Mouse (Mus musculus) cerebellum, adult 9-11 months (tissue): Measurements from ENCODE around the gene Fpr-rs4.
"Not testable (repeated sequence)": the region's sequence is repeated elsewhere in the genome, so short reads cannot be mapped to it uniquely, and the experiment has no call there.

Experiments used
- DNase-seq: peaks from one replicate; pipeline ENCODE4 v3.0.0; 2022

The Fpr-rs4 gene

DNA sequence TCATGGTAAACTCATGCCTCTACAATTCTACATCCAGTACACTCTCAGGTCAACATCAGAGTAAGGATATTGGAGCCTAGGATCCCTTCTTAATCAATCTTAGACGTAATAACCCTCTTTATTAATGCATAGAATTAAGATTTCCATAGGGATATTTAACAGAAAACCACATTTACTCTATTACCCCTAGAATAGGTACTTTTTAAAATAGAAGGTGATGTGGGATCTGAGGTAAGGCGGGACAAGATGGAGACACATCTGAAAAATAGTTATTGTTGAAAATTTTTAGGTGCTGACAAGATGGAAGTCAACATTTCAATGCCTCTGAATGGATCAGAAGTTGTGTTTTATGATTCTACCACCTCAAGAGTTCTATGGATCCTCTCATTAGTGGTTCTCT, at the start of gene Fpr-rs4:
Fpr-rs4 (plus strand) TSS at position 301 of the 400 bp plus-strand sequence.
- no peak for DNase-seq

DNA sequence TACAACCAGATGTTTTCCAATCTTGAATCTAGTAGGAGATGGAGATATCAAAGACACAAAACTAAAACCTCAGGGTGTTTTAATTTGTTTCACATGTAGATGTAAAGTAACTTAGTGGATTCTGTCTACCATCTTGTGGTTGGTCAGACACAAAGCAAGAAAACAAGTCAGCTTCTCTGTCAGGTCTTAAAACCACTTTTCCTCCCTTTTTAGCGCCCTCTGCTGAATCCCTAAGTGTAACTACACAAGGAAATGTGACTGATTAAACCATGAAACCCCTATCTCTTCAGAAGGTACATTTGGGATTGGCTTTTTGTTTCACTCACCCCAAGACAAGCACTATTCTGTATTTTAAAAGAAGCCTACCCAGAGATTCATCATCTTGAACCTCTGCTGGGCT, 48.1 kb upstream of the Fpr-rs4 start:
- DNase-seq = no peak

DNA sequence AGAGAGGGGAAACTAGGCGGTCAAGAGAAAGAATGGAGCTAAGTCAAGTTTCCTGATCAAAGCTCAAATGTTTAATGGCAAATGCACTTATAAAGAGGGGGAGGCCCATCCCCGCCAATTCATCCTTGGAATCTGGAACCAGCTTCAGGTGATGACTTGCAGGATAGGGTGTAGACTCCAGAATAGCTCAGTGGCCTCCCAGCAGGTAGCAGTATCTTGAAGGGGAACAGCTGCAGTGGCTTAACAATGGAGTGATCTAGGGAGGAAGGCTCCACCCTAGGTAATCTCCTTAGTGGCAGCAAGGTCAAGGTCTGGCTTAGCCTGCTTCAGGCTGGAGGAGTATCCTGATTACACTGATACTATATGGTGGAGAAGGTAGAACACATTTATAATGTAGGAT, 40.3 kb upstream of the Fpr-rs4 start:
- DNase-seq = not testable (repeated sequence)

DNA sequence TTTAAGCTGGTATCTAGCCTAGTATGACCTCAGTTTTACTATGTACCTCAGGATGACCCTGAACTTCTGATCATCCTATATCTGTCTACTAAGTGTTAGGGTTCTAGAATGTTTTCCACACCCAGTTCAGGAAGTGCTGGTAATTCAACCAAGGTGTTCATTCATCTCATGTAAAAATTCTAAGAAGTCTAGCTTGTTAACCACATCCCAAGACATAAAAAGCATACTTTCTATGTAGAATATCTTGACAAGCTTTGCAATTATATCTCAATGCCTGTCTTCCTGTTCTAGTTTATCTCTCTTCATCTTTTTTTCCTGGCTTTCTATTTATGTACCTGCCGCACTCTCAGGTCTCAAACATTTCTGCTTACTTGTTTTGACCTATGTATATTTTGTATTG, 16.8 kb upstream of the Fpr-rs4 start:
- DNase-seq = no peak

DNA sequence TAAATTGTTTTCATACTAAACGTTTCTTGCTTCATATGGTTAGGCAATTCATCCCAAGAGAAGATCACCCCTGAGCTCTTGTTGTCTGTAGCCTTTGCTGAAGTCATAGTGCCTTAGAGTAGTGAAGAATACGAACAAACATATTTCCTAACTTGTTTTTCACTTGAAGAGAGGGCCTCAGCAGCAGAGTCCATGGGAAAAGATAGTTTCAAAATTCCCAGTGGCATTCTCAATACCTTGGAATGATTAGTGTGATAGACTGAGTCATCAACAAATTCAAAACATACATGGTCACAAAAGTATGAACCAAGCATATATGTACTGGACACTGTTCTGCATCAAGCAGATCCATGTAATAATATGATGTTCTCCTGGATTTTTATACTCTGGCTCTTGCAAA, 27.6 kb downstream of the Fpr-rs4 start, which contains the start of gene Vmn2r124:
Vmn2r124 (plus strand) TSS at position 301 of the 400 bp plus-strand sequence.
- no peak for DNase-seq
